Mouse (Mus musculus) spleen, adult 18-20 months (tissue): Measurements from ENCODE around the gene Rhox13.

Experiments used
- DNase-seq, 2 experiments: peaks; one replicate each; pipeline ENCODE4 v3.0.0; 2022; ENCODE audit warnings: mixed read lengths in 2 of 2

Gene Rhox13

DNA sequence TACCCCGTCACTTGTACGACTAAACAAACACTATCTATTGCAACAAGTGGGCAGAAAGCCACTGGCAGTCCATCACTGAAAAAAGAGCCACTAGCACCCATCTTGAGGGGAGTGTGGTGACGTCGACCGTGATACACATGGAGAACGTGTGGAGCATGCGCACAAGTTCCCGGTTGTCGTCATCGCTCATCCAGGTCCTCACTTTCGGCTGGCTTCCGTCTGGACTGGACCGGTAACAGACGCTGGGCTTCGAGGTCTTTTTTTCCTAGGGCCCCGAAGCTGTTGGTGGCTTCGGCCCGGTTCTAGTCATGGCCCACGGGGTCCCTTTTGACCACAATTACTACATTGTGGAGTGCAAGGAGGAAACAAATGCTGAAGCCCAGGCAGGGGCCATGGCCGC lies at the start of gene Rhox13:
Gene Rhox13 (plus strand): TSS at position 238 of the 400 bp plus-strand sequence.
- no peak for DNase-seq

- DNase-seq, result peak in 1 of 2 experiments; percentile 32
Measured at GRCm38 (mm10) chrX:38084226-38084625, 36.8 kb upstream of the Rhox13 start.

DNA sequence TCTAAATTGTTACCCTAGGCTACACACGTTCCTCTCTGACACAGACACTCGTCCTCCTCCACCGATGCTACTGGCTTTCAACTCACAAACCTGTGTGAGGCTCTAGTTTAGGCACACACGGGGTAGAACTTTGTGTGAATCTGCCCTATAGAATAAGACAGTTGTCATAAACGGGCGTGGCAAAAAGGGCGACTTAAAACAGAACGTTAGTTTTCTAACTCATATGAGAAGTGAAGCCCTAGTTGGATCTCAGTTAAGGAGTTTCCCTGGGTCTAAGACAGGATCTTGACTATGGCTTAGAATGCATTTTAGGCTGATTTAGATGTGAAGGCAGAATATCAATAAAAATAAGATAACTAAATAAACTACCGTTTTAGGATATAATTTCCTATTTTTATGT lies 36.0 kb upstream of the Rhox13 start, which contains the start of gene Rhox11:
Gene Rhox11 (minus strand): TSS at position 101 of the 400 bp plus-strand sequence.
- DNase-seq, result no peak

DNA sequence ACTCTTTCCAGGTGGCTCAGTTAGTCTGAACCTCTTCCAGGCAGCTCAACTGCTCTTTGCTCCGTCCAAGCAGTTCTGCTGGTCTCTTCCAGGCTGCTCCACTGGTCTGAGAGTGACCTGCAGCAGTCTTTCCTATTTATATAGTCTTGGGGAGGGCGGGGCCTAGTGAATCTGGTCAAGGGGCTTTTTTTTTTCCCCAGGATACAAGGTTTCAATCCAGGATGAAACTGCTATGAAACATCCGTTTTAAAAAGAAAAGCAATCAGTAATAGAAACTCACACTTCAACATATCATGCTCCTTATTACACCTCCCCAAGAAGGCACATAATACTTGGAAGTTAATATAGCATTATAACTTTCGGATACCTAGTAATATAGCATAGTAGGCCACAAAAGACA lies 10.2 kb upstream of the Rhox13 start, which contains the start of gene Rhox12:
Gene Rhox12 (minus strand): TSS at position 101 of the 400 bp plus-strand sequence.
- DNase-seq, result no peak

GRCm38 (mm10) chrX:38121478-38121877 lies 459 bp downstream of the Rhox13 start:
- no peak for DNase-seq

GRCm38 (mm10) chrX:38159097-38159496 lies 38.1 kb downstream of the Rhox13 start:
- DNase-seq, result no peak

GRCm38 (mm10) chrX:38165315-38165714 lies 44.3 kb downstream of the Rhox13 start:
- no peak for DNase-seq

DNA sequence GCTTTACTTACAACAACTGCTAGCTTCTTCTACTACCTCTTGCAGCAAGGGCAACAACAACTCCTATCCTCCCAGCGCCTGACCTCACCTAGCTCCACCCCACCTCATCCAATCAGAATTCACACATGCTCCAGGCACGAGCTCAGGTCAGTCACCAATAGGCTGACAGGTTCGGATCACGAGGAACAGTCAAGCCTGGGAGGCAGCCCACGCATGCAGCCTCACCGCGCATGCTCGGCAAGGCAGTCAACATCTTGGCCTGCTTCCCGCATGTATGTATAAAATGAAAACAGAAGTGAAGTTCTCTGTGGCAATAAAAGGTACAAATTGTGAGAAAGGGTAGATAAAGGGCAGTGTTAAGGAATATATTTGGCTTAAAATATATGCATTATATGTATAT lies 45.0 kb downstream of the Rhox13 start:
- no peak for DNase-seq

- DNase-seq, result no peak
Measured at GRCm38 (mm10) chrX:38166592-38166991, 45.6 kb downstream of the Rhox13 start.
